Mouse (Mus musculus) duodenum, adult 2 months (tissue): ENCODE measurements around the gene Ccdc60. TPM values are rescaled to one million over a fixed set of nuclear protein-coding genes. Genes with fewer than 3 reads are reported as not detected.

Experiments used
- polyA plus RNA-seq: library from polyadenylated mRNA; depleted of rRNA; stranded (reverse); fragments of >200 nt; gene quantifications from 2 replicates; pipeline ENCODE4 v1.2.3, GENCODE M21; 2012; ENCODE audit warnings: low replicate concordance; rRNA removed

The Ccdc60 gene
- 0.19 and 0.24 TPM in 2 replicates for polyA plus RNA-seq

DNA sequence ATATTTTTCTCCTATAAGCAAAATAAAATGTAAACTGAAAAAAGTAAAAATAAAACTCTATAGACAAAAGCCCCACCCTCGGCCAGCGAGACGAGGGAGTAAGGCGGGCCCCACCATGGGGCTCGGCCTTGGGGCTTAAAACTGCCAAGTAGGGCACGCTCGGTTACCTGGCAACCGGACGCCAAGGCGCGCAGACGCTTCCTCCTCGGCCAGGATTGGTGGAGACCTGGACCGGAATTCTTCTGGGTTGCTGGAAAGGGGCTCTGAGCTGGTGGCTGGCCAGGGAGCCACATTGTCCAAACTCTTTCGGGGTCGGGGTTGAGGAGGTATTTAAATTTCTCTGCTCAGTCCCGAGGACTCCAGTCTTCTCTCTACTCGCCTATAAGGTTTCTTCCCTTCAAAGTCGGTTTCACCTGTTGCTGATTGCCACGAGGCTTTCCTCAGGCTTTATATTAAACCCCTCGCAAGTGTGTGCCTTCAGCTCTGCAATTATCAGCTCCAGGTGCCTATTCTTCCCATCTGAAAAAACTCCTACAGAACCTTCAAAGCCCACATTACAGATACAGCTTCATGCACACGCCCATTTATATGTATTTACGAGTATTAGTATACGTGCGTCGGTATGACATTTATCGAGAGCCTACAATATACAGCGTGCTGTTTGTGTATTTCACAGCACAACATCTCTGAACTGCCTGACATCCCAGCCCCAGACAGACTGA is at the start of gene Ccdc60:
Gene Ccdc60 (minus strand): TSS at position 137 of the 722 bp plus-strand sequence.

DNA sequence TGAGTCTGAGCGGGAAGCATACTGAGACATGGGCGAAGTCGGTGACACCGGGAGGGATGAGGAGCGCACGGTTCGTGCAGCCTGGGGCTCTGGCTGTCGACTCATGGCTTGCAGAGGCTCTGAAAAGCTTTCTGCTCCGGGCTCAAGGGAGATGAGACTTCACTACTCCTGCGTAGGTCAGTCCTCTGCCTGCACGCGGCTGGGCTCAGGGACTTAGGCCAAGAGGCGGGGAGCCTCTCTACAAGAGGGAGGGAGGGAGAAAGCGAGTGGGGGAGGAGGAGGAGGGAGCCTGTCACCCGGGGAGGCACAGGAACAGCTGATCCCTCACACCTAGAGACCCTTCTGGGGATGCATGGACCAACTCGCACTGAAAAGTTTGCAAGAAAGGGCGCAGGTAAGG is 205.7 kb downstream of the Ccdc60 start, which contains the start of gene Tmem233:
Gene Tmem233 (minus strand): TSS at position 164 of the 400 bp plus-strand sequence.

Other genes starting within 250 kb of the Ccdc60 start
- gene Tmem233, start 205.7 kb downstream of the Ccdc60 start, polyA plus RNA-seq = not detected in 2 replicates
- gene Hspb8, start 133.9 kb upstream of the Ccdc60 start, polyA plus RNA-seq = 11.1 and 13.1 TPM in 2 replicates